In genomic region chr2:18415242-18415641, GRCm38 (mm10) we compare ENCODE assay signal across 20 mouse cellular contexts. TPM values are rescaled to one million over a fixed set of nuclear protein-coding genes. Genes with fewer than 3 reads are reported as not detected.
DNase-seq lines count a peak whose midpoint lies in the region; ATAC-seq lines count a peak whose summit lies in the region.
"Had no signal": no experiment of that assay in that cellular context is flagged by ENCODE, and none has a peak within 500 bp of the region (broad histone marks: within the 10 kb centered on the region; RNA-seq: fewer than 3 reads in every experiment).

No protein-coding gene starts in this region.

- no peak overlapping the region for H3K4me3 ChIP-seq in forebrain, embryonic 14.5 days (ENCODE audit: low read depth, low read length)
- H3K4me3 ChIP-seq in liver, embryonic 12.5 days: no peak overlapping the region
- H3K4me3 ChIP-seq: forebrain, embryonic 15.5 days; heart, adult 2 months; heart, embryonic 10.5 days; hindbrain, embryonic 12.5 days; hindbrain, embryonic 15.5 days had no signal

- no peak overlapping the region for H3K9ac ChIP-seq in forebrain, embryonic 14.5 days (ENCODE audit: low read length)
- no peak overlapping the region for H3K9ac ChIP-seq in liver, embryonic 12.5 days
- H3K9ac ChIP-seq: forebrain, embryonic 15.5 days; hindbrain, embryonic 12.5 days; hindbrain, embryonic 15.5 days had no signal

- H3K4me2 ChIP-seq in forebrain, embryonic 14.5 days (ENCODE audit: low read length): no peak overlapping the region
- no peak overlapping the region for H3K4me2 ChIP-seq in liver, embryonic 12.5 days
- H3K4me2 ChIP-seq: forebrain, embryonic 15.5 days; hindbrain, embryonic 12.5 days; hindbrain, embryonic 15.5 days had no signal

- H3K4me1 ChIP-seq in forebrain, embryonic 14.5 days (ENCODE audit: control insufficient read depth, insufficient read depth, low read length): no peaks in the 10 kb centered on the region
- no peaks in the 10 kb centered on the region for H3K4me1 ChIP-seq in liver, embryonic 12.5 days
- H3K4me1 ChIP-seq: forebrain, embryonic 15.5 days; heart, embryonic 10.5 days; hindbrain, embryonic 12.5 days; hindbrain, embryonic 15.5 days had no signal

- no peaks in the 10 kb centered on the region for H3K27me3 ChIP-seq in forebrain, embryonic 14.5 days (replicated peaks; ENCODE audit: control insufficient read depth, insufficient read depth, low read length)
- no peaks in the 10 kb centered on the region for H3K27me3 ChIP-seq in liver, embryonic 12.5 days (replicated peaks)
- H3K27me3 ChIP-seq: forebrain, embryonic 15.5 days; hindbrain, embryonic 12.5 days; hindbrain, embryonic 15.5 days had no signal

- no peaks in the 10 kb centered on the region for H3K9me3 ChIP-seq in forebrain, embryonic 14.5 days (replicated peaks; ENCODE audit: control insufficient read depth, low read length)
- H3K9me3 ChIP-seq in liver, embryonic 12.5 days (replicated peaks): no peaks in the 10 kb centered on the region
- H3K9me3 ChIP-seq: forebrain, embryonic 15.5 days; heart, embryonic 10.5 days; hindbrain, embryonic 12.5 days; hindbrain, embryonic 15.5 days had no signal

- 97% methylated on average over 3 of the region's 3 CpGs for WGBS in forebrain, embryonic 14.5 days
- WGBS in liver, embryonic 12.5 days (ENCODE audit: insufficient replicate concordance): 54% methylated on average over 3 of the region's 3 CpGs

- peak; percentile 87 for DNase-seq in 416B (ENCODE audit: low read depth)
- DNase-seq in forebrain, embryonic 14.5 days (ENCODE audit: low spot score): no peak
- no peak for DNase-seq in ovary, postnatal 36 days (ENCODE audit: low spot score)
- DNase-seq: adrenal gland, postnatal 10 days; adrenal gland, postnatal 36 days; cerebellum, adult 18-20 months; cerebellum, adult 9-10 months; cerebellum, postnatal 14 days; gastrocnemius, postnatal 25 days; heart, adult 2 months; kidney, adult 18-20 months had no signal

- peak; percentile 60 for ATAC-seq in CD4-positive, CD25-positive, alpha-beta regulatory T cell, adult 4 months
- ATAC-seq in inflammation-experienced regulatory T-cells, adult 6 months: peak; percentile 58
- ATAC-seq in forebrain, embryonic 14.5 days: no peak
- ATAC-seq in liver, embryonic 12.5 days: no peak
- ATAC-seq: forebrain, embryonic 15.5 days; intestine, embryonic 16.5 days; Patski had no signal

- no peaks in the 10 kb centered on the region for H3K36me3 ChIP-seq in forebrain, embryonic 14.5 days (ENCODE audit: control insufficient read depth, insufficient read depth, low read length)
- no peaks in the 10 kb centered on the region for H3K36me3 ChIP-seq in liver, embryonic 12.5 days
- H3K36me3 ChIP-seq: forebrain, embryonic 15.5 days; heart, embryonic 10.5 days; hindbrain, embryonic 12.5 days; hindbrain, embryonic 15.5 days had no signal

- H3K27ac ChIP-seq in forebrain, embryonic 14.5 days (ENCODE audit: low read depth, low read length): no peak overlapping the region
- H3K27ac ChIP-seq in liver, embryonic 12.5 days: no peak overlapping the region
- H3K27ac ChIP-seq: forebrain, embryonic 15.5 days; heart, adult 2 months; heart, embryonic 10.5 days; hindbrain, embryonic 12.5 days; hindbrain, embryonic 15.5 days had no signal

RNA-seq across cellular contexts. Expression of gene Dnajc1, which starts 22.6 kb away (rescaled TPM):
- 10 to 100 TPM; 15.8 to 25.1 TPM for polyA plus RNA-seq in CD4-positive, CD25-positive, alpha-beta regulatory T cell, adult 4 months (2017; shearing (Covaris generic))
- 10 to 100 TPM; 23.5 to 38.2 (median 26.8) TPM for polyA plus RNA-seq in inflammation-experienced regulatory T-cells, adult 6 months (2017; shearing (Covaris generic))
- polyA plus RNA-seq in forebrain, embryonic 14.5 days (2014; fragmentation: Nextera tagmentation; extraction: Ambion mirVana): 16.5 and 19.7 TPM in 2 replicates
- polyA plus RNA-seq in liver, embryonic 12.5 days (2016; fragmentation: Nextera tagmentation; extraction: Ambion mirVana): 14.2 and 15.0 TPM in 2 replicates

Comparison
In these comparisons a context has a peak if more than half of its experiments do, and no peak if none do; other contexts are left out.
1. ATAC-seq: peak in CD4-positive, CD25-positive, alpha-beta regulatory T cell, adult 4 months (single experiment) and inflammation-experienced regulatory T-cells, adult 6 months (single experiment); none in forebrain, embryonic 14.5 days (single experiment) and liver, embryonic 12.5 days (single experiment).